Comparison of ENCODE assay signal across 8 mouse cellular contexts in the genomic region with DNA sequence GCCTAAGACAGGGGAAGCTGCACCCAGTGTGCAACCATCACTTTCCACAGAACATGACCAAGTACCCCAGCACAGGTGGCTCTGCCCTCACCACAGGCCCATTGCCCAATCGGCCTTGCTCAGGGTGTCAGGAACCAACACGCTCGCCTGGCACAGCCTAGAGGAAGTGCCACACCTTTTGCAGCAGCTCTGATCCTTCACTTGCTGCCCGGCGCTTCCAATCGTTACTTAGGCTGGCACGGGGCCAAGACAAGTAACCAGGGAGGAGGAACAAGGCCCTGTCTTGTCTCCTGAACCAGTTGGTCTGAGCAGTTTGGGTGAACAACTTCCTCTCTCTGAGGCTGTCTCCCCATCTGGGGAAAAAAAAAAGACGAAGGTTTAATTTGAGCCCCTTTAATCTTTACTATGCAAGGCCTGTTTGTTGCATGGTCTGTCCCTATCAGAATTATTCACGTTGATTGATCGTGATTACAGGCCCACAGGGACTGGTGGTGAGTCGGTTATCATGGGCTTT. TPM values are rescaled to one million over a fixed set of nuclear protein-coding genes. Genes with fewer than 3 reads are reported as not detected.
DNase-seq lines count a peak whose midpoint lies in the region; ATAC-seq and TF ChIP-seq lines count a peak whose summit lies in the region.

No protein-coding gene starts in this region.

- H3K4me1 ChIP-seq in hindbrain, embryonic 12.5 days: 0 out of 2 replicates have a peak, but pooled peaks cover 3% of the 10 kb centered on the region
- no peaks in the 10 kb centered on the region for H3K4me1 ChIP-seq in hindbrain, embryonic 14.5 days (replicated peaks; ENCODE audit: control insufficient read depth, insufficient read depth, low read length)
- H3K4me1 ChIP-seq in MEL (ENCODE audit: control insufficient read depth in 1 of 2, insufficient read depth in 2 of 2, low read length in 2 of 2): peaks cover 6 to 14% of the 10 kb centered on the region in 2 experiments
- H3K4me1 ChIP-seq in limb, embryonic 15.5 days: peaks cover 6% of the 10 kb centered on the region; the same call in 1 of the 2 replicates

- no peaks in the 10 kb centered on the region for H3K36me3 ChIP-seq in hindbrain, embryonic 12.5 days
- H3K36me3 ChIP-seq in hindbrain, embryonic 14.5 days (replicated peaks; ENCODE audit: control insufficient read depth, insufficient read depth): no peaks in the 10 kb centered on the region
- H3K36me3 ChIP-seq in MEL (ENCODE audit: control insufficient read depth in 1 of 2, insufficient read depth in 2 of 2, low read length in 2 of 2): peaks cover 0 to 9% of the 10 kb centered on the region in 2 experiments; a peak in 2 of 4 replicates
- H3K36me3 ChIP-seq in limb, embryonic 15.5 days: no peaks in the 10 kb centered on the region

- no peak for TF ChIP-seq CTCF in MEL (IDR thresholded peaks at IDR 0.05 in 2 of 3, conservative IDR thresholded peaks at IDR 0.05 in 1 of 3; ENCODE audit: control insufficient read depth in 1 of 3, insufficient read depth in 1 of 3, low read depth in 2 of 3, low read length in 3 of 3, poor library complexity in 1 of 3, severe bottlenecking in 1 of 3)

- DNase-seq in hindbrain, embryonic 14.5 days (ENCODE audit: low spot score): no peak
- DNase-seq in MEL (ENCODE audit: low read depth, low spot score): peak; percentile 94
- DNase-seq in gastrocnemius, postnatal 14 days: peak; percentile 42
- no peak for DNase-seq in frontal cortex, postnatal 36 days (ENCODE audit: low spot score in 2 of 2)
- DNase-seq in frontal cortex, postnatal 25 days (ENCODE audit: low spot score in 2 of 2): no peak

- H3K79me2 ChIP-seq in MEL (ENCODE audit: control insufficient read depth, insufficient read depth, low read length, poor library complexity): no peaks in the 10 kb centered on the region

- H3K27ac ChIP-seq in hindbrain, embryonic 12.5 days: no peak overlapping the region
- no peak overlapping the region for H3K27ac ChIP-seq in hindbrain, embryonic 14.5 days
- H3K27ac ChIP-seq in MEL (ENCODE audit: control insufficient read depth, low read depth, low read length): peak overlapping the region; percentile 78
- H3K27ac ChIP-seq in limb, embryonic 15.5 days: no peak overlapping the region; the same call in 1 of the 2 replicates

- TF ChIP-seq POLR2A in MEL (IDR thresholded peaks at IDR 0.05; ENCODE audit: control insufficient read depth in 1 of 2, insufficient read depth in 1 of 2, low read depth in 1 of 2, low read length in 2 of 2, poor library complexity in 1 of 2): 0 out of 4 replicates have a peak, but pooled peaks have one; percentile 8 to 41

- intact Hi-C loops in gastrocnemius, postnatal 14 days (cut with DNase I; ENCODE audit: low total_unique reads): loop anchor here (5.0 to 10.0 kb wide), 2 partner anchors 88 to 116 kb away; no protein-coding TSS in a partner anchor

- H3K9me3 ChIP-seq in hindbrain, embryonic 12.5 days (replicated peaks): no peaks in the 10 kb centered on the region
- H3K9me3 ChIP-seq in hindbrain, embryonic 14.5 days (ENCODE audit: control insufficient read depth, low read length): 0 out of 2 replicates have a peak, but pooled peaks cover 3% of the 10 kb centered on the region
- no peaks in the 10 kb centered on the region for H3K9me3 ChIP-seq in MEL (replicated peaks; ENCODE audit: insufficient read depth, low read length)
- H3K9me3 ChIP-seq in limb, embryonic 15.5 days: no peaks in the 10 kb centered on the region

- ATAC-seq in hindbrain, embryonic 12.5 days (ENCODE audit: low FRiP score): 0 out of 2 replicates have a peak, but pooled peaks have one; percentile 19
- no peak for ATAC-seq in hindbrain, embryonic 14.5 days (ENCODE audit: low FRiP score)
- peak; percentile 67; the same call in 1 of the 2 replicates for ATAC-seq in limb, embryonic 15.5 days (ENCODE audit: insufficient number of reproducible peaks, low FRiP score, low TSS enrichment, low read depth)
- peak; percentile 78 for ATAC-seq in monocyte, adult 5-6 weeks (replicated peaks; ENCODE audit: insufficient number of reproducible peaks, low FRiP score, low TSS enrichment, poor library complexity, severe bottlenecking)

- no peak overlapping the region for H3K4me3 ChIP-seq in hindbrain, embryonic 12.5 days
- H3K4me3 ChIP-seq in hindbrain, embryonic 14.5 days (replicated peaks; ENCODE audit: low read length): no peak overlapping the region
- peak overlapping the region; percentile 10 to 12 for H3K4me3 ChIP-seq in MEL (ENCODE audit: control insufficient read depth in 1 of 2, insufficient read depth in 1 of 2, low read depth in 2 of 2, low read length in 2 of 2)
- no peak overlapping the region for H3K4me3 ChIP-seq in limb, embryonic 15.5 days

- peak; percentile 78 to 80 for TF ChIP-seq EP300 in MEL (IDR thresholded peaks at IDR 0.05; ENCODE audit: low read depth in 1 of 2, low read length in 2 of 2)

- H3K27me3 ChIP-seq in hindbrain, embryonic 12.5 days: no peaks in the 10 kb centered on the region
- no peaks in the 10 kb centered on the region for H3K27me3 ChIP-seq in hindbrain, embryonic 14.5 days (ENCODE audit: control insufficient read depth, insufficient read depth, low read length)
- H3K27me3 ChIP-seq in MEL (ENCODE audit: control insufficient read depth in 1 of 2, insufficient read depth in 2 of 2, low read length in 2 of 2): no peaks in the 10 kb centered on the region; a peak in 1 of 4 replicates
- no peaks in the 10 kb centered on the region for H3K27me3 ChIP-seq in limb, embryonic 15.5 days

- 69% methylated on average over 11 of the region's 11 CpGs for WGBS in hindbrain, embryonic 12.5 days
- WGBS in hindbrain, embryonic 14.5 days: 66% methylated on average over 11 of the region's 11 CpGs
- WGBS in limb, embryonic 15.5 days: 41% methylated on average over 11 of the region's 11 CpGs

- H3K4me2 ChIP-seq in hindbrain, embryonic 12.5 days (replicated peaks): no peak overlapping the region
- H3K4me2 ChIP-seq in hindbrain, embryonic 14.5 days (replicated peaks): no peak overlapping the region
- no peak overlapping the region for H3K4me2 ChIP-seq in limb, embryonic 15.5 days

- H3K9ac ChIP-seq in hindbrain, embryonic 12.5 days: no peak overlapping the region
- no peak overlapping the region for H3K9ac ChIP-seq in hindbrain, embryonic 14.5 days
- peak overlapping the region; percentile 39 for H3K9ac ChIP-seq in MEL (ENCODE audit: control insufficient read depth, low read depth, low read length, poor library complexity, severe bottlenecking)
- no peak overlapping the region for H3K9ac ChIP-seq in limb, embryonic 15.5 days

- no peak for TF ChIP-seq RAD21 in MEL (IDR thresholded peaks at IDR 0.05; ENCODE audit: low read depth, low read length)

TF ChIP-seq in MEL, 35 proteins besides CTCF, POLR2A, EP300 and RAD21 (continues in another document):
- TF ChIP-seq CHD1 (IDR thresholded peaks at IDR 0.05; ENCODE audit: low read depth, low read length) (no peak), E2F4 (IDR thresholded peaks at IDR 0.05; ENCODE audit: borderline replicate concordance, low read depth, low read length) (no peak), CHD2 (IDR thresholded peaks at IDR 0.05; ENCODE audit: low read length) (no peak), POLR2AphosphoS5 (IDR thresholded peaks at IDR 0.05; ENCODE audit: borderline replicate concordance, low read depth, low read length) (no peak), BHLHE40 (IDR thresholded peaks at IDR 0.05; ENCODE audit: borderline replicate concordance, low read depth, low read length) (peak; percentile 15; the same call in 1 of the 2 replicates), MEF2A (IDR thresholded peaks at IDR 0.05; ENCODE audit: extremely low read depth, insufficient replicate concordance, low read depth, low read length, poor library complexity, severe bottlenecking) (no peak), GABPA (IDR thresholded peaks at IDR 0.05; ENCODE audit: low read depth, low read length) (no peak), ZC3H11A (IDR thresholded peaks at IDR 0.05; ENCODE audit: low read depth, low read length) (no peak), SMC3 (IDR thresholded peaks at IDR 0.05; ENCODE audit: low read depth, low read length) (peak; percentile 21; the same call in 1 of the 2 replicates), TAL1 (IDR thresholded peaks at IDR 0.05; ENCODE audit: low read length) (peak; percentile 52), USF2 (IDR thresholded peaks at IDR 0.05; ENCODE audit: borderline replicate concordance in 1 of 2, insufficient read depth in 1 of 2, low read depth in 1 of 2, low read length in 2 of 2) (no peak), TCF12 (IDR thresholded peaks at IDR 0.05; ENCODE audit: low read depth, low read length) (peak; percentile 76), ZKSCAN1 (IDR thresholded peaks at IDR 0.05; ENCODE audit: low read depth, low read length) (no peak), UBTF (IDR thresholded peaks at IDR 0.05; ENCODE audit: borderline replicate concordance, insufficient read depth, low read depth, low read length) (no peak), MYB (IDR thresholded peaks at IDR 0.05; ENCODE audit: low read depth, low read length) (0 out of 2 replicates have a peak, but pooled peaks have one; percentile 43), MYC (IDR thresholded peaks at IDR 0.05; ENCODE audit: low read depth, low read length) (peak; percentile 86), USF1 (IDR thresholded peaks at IDR 0.05; ENCODE audit: low read depth, low read length) (no peak), KAT2A (conservative IDR thresholded peaks at IDR 0.05; ENCODE audit: low read depth, low read length) (no peak)

RNA-seq across cellular contexts. Expression of gene Ckap4, which starts 17.4 kb away (rescaled TPM):
- 125 and 130 TPM in 2 replicates for polyA plus RNA-seq in hindbrain, embryonic 12.5 days (2016; fragmentation: Nextera tagmentation; extraction: Ambion mirVana)
- polyA plus RNA-seq in hindbrain, embryonic 14.5 days (2014; fragmentation: Nextera tagmentation; extraction: Ambion mirVana): 71.0 and 74.4 TPM in 2 replicates
- total RNA-seq in MEL (2012; rRNA removed): 1.0 TPM in 2 replicates
- polyA plus RNA-seq in MEL (2012; ENCODE audit: insufficient read depth in 1 of 2, insufficient read length in 2 of 2, low read depth in 1 of 2, low replicate concordance in 2 of 2, missing spikeins in 1 of 2): 1 to 10 TPM in 1 of 2 experiments, not detected in 1; 5.2 TPM
- total RNA-seq in gastrocnemius, postnatal 14 days (2021): 10 to 100 TPM; 34.0 to 51.7 TPM
- 130 and 162 TPM in 2 replicates for polyA plus RNA-seq in limb, embryonic 15.5 days (2015; fragmentation: Nextera tagmentation; extraction: Ambion mirVana)
- 11.0 to 16.6 TPM (median 12.2 TPM) in 3 replicates for total RNA-seq in monocyte, adult 5-6 weeks (2017)

RNA-seq across cellular contexts. Expression of gene Tcp11l2, which starts 60.0 kb away (rescaled TPM):
- 20.0 and 22.5 TPM in 2 replicates for polyA plus RNA-seq in hindbrain, embryonic 12.5 days (2016; fragmentation: Nextera tagmentation; extraction: Ambion mirVana)
- polyA plus RNA-seq in hindbrain, embryonic 14.5 days (2014; fragmentation: Nextera tagmentation; extraction: Ambion mirVana): 21.8 and 22.1 TPM in 2 replicates
- total RNA-seq in MEL (2012; rRNA removed): 0.81 and 1.7 TPM in 2 replicates
- 1 to 10 TPM in 1 of 2 experiments, not detected in 1; 4.3 TPM for polyA plus RNA-seq in MEL (2012; ENCODE audit: insufficient read depth in 1 of 2, insufficient read length in 2 of 2, low read depth in 1 of 2, low replicate concordance in 2 of 2, missing spikeins in 1 of 2)
- total RNA-seq in gastrocnemius, postnatal 14 days (2021): 100 to 1,000 TPM in 1 of 2 experiments, 10 to 100 TPM in 1; 68.4 to 118 TPM
- polyA plus RNA-seq in limb, embryonic 15.5 days (2015; fragmentation: Nextera tagmentation; extraction: Ambion mirVana): 25.0 and 29.4 TPM in 2 replicates
- total RNA-seq in monocyte, adult 5-6 weeks (2017): 38.5 to 76.5 TPM (median 57.3 TPM) in 3 replicates

Comparison
In these comparisons a context has a peak if more than half of its experiments do, and no peak if none do; other contexts are left out.
1. H3K4me3 ChIP-seq: peak in MEL (2 of 2); none in hindbrain, embryonic 12.5 days (single experiment), hindbrain, embryonic 14.5 days (single experiment) and limb, embryonic 15.5 days (single experiment).
2. DNase-seq: peak in MEL (single experiment) and gastrocnemius, postnatal 14 days (single experiment); none in hindbrain, embryonic 14.5 days (single experiment), frontal cortex, postnatal 36 days (0 of 2) and frontal cortex, postnatal 25 days (0 of 2).
3. RNA of gene Ckap4, which starts 17.4 kb away (polyA plus RNA-seq): 130 to 162 TPM in limb, embryonic 15.5 days, 125 to 130 TPM in hindbrain, embryonic 12.5 days and 71.0 to 74.4 TPM in hindbrain, embryonic 14.5 days; 5.2 TPM in MEL; every median in the first group is over 10 times any median in the second.